Mouse (Mus musculus) thymus, postnatal 14 days (tissue): ENCODE measurements around the gene Dnase2a.
A peak's percentile ranks its signal among the peaks of the same experiment; 100 is the strongest.

Source experiments
- DNase-seq: peaks from one replicate; pipeline ENCODE4 v3.0.0; 2021

The Dnase2a gene

DNA sequence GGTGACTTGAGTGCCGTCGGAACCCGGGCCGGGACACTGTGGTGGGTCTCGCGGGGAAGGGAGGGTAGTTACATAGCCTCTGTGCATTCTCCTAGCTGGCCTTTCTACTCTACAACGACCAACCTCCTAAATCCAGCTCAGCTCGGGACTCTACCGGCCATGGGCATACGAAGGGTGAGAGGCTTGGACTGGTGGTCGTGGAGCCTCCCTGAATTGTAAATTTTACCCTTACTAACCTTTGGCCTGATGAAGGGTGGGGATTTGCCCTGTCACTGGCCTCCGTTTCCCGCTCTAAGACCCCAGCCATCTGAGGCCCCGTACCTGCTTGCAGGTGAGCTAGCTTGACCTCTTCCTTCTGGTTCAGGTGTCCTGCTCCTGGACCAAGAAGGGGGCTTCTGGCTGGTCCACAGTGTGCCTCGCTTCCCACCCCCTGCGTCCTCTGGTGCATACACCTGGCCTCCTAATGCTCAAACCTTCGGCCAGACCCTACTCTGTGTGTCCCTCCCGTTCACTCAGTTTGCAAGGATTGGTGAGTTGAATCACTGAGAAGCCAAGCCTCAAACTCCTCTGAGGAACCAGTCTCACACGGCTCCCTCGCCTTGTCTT lies 905 bp downstream of the Dnase2a start:
- no peak for DNase-seq

GRCm38 (mm10) chr8:84909949-84910348 lies 1.6 kb downstream of the Dnase2a start:
- no peak for DNase-seq

DNA sequence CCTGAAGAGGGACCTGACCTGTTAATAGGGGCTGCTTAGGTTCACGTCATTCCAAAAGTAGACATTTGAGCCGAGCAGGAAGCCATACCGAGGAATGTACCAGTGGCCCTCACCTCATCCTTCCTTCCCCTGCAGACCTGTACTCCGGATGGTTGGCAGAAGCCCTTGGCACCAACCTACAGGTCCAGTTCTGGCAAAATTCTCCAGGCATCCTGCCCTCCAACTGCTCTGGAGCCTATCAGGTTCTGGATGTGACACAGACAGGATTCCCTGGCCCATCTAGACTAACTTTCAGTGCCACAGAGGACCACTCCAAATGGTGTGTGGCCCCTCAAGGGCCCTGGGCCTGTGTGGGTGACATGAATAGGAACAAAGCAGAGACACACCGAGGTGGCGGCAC lies 2.2 kb downstream of the Dnase2a start:
- no peak for DNase-seq

DNA sequence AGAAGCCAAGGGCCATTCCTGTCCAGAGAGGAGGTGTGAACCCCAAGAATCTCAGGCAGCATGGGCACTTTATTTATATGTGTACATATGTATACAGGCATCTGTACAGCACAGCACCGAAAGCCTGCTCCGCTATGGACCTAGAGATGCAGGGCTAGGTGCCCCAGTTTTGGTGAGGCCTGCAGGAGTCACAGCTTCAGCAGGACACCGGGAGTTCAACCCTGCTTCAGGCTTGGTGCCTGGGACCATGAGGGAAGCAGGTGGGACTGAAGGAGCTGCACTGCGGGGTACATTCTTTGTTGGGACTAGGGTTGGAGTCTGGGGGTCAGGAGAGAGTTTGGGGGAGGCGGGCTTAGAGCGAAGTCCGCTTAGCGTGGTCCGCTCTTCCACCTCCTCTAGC lies 3.5 kb downstream of the Dnase2a start:
- no peak for DNase-seq

- DNase-seq: no peak
Measured at GRCm38 (mm10) chr8:84912391-84912790, 4.0 kb downstream of the Dnase2a start.

DNA sequence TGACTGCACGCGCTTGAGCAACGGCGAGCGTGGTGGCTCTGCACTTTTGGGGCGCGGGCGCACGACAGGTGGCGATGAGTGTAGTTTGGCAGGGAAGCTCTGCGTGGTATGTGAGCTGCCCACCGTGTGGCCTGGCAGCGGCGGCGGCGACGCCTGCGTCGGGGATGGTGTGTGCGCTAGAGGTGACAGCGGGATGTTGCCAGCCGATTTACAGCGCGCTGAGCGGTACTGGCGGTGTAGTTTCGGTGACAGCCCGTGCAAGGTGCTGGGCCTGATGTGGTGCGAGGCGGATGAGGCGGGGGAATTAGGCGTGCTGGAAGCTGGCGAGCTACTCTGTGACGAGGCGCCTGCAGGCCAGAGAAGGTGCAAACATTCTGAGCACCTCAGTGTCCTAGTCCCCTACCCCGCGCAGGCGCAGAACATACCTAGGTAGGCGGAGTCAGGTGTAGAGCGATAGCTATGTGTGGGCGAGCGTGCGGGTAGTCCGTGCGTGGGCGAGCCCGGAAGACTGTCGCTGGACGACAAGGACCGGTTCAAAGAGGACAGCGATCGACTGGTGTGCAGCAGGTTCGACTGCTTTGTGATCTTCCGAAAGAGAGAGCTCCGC lies 4.6 kb downstream of the Dnase2a start:
- peak; percentile 86 for DNase-seq

DNA sequence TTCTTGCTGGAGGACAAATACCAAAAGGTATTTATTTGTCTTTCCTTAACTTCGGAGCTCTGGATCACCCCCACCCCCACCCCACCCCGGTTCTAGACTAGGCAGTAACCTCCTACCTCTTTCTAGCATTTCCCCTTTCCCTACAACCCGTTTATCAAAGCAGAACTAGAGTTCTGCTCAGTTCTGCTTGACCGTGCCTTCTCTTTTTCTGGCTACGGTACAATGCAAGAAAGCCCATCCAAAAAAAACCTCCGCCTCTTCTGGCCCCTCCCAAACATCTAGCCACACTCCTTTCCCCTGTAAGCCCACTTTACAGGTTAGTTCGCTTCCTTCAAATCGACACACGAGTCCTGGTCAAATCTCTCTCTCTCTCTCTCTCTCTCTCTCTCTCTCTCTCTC lies 5.1 kb downstream of the Dnase2a start:
- DNase-seq: no peak

- DNase-seq: peak; percentile 56
Measured at GRCm38 (mm10) chr8:84913960-84914359, 5.6 kb downstream of the Dnase2a start.

GRCm38 (mm10) chr8:84915269-84915668 lies 6.9 kb downstream of the Dnase2a start:
- DNase-seq: no peak

DNA sequence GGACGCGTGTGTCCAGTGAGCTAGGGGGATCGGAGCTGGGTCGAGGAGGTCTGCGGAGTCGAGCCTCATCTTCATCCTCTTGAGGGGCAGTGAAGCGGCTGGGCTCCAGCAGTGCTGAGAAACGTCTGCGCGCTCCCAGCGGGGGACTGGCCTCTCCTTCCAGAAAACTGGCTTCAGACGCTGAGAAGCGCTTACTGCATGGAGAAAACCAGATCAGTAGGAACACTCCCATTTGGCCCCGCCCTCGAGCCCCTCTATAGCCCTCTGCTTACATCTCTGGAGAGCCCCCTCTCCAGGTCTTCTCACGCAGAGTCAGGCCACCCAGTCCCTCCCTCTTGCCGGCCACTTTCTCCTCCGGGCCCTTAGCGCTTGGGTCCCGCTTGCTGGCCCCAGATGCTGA lies 9.4 kb downstream of the Dnase2a start:
- no peak for DNase-seq

GRCm38 (mm10) chr8:84918646-84919045 lies 10.3 kb downstream of the Dnase2a start:
- no peak for DNase-seq

DNA sequence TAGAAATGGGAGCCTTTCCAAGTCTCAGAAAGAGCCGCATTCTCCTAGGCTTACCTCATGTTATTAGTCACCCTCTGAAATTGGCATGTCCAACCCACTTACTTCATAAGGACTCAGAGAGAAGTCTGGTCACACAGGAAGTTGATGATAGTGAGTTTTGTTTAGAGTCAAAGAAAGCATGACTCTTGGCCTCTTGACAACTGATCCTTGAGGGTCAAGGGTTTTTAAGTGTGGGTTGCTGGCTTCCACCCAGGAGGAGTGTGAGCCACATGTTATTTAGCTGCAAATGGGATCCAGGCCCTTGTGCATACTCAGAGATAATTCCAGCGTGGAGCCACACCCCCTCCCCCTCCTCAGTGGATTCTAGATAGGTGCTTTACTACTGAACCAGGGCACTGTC lies 13.2 kb downstream of the Dnase2a start:
- DNase-seq: no peak

GRCm38 (mm10) chr8:84925557-84925956 lies 17.2 kb downstream of the Dnase2a start:
- DNase-seq: no peak

DNA sequence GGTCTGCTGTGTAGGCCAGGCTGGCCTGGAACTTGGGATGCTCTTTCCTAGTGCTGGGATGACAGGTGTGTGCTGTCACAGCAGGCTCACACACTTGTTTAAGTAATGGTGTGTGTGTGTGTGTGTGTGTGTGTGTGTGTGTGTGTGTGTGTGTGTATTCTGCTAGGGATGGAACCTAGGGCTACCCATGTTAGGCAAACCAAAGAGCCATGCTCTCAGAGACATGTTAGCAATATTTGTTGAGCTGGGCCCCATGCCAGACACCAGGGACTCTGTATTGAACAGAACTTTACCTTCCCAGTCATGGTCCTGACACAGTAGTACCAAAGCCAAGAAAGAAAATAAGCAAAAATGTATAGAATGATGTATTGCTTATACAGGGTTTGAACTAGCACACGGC lies 19.2 kb downstream of the Dnase2a start:
- no peak for DNase-seq

DNA sequence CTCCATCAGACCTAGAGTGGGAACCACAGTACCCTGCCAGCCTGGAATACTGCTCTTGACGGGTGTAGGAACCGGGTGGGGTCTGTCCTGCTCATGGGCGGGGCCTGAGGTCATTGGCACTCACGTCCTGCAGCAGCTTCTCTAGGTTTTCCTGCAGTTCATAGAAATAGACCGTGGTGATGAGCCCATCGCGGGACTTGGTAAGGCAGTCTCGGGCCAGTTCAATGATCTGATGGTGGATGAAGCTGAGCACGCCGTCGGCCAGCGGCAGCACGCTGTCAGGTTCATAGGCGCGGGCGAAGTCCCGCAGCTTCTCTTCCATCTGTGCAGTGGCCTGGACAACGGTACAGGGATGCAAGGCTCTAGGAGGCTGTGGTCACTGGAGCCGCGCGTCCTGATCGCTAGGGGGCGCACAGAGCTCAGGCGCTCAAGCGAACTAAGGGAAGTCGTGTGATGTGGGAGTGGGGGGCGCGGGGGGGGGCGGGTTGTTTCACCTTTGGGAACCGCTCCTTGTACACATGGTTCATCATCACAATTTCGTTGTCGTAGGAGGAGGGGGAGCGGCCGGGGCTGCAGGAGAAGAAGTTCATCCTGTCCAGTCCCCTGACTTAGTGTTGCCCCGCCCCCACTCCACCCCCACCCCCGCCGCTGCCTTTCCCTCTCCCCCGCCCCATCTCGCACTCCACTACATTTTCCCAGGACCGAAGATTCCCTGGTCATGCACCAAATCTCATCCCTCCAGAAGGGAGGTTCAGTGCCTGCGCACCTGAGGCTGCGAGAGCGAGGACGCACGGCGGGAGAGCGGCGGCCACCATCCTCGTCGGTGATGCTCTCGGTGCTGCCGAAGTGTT lies 20.3 kb downstream of the Dnase2a start:
- peak; percentile 68 for DNase-seq

DNA sequence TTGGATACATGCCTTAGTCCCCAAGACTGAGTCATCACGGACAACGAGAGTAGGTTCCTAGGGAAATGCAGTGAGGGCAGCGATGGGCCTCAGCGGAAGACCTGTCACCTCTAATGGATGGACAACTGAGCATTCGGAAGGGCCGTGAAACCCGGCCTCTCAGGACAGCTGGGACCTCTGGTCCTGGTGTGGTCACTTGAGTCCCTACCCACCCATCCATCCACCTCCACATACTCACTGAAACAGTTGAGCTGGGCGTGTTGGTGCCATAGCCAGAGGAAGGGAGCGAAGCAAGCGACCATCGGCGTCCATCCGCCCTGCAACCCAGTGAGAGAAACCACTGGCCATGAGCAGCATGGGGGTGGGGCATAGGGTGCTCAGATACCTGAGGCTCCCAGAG lies 22.2 kb downstream of the Dnase2a start:
- DNase-seq: no peak

DNA sequence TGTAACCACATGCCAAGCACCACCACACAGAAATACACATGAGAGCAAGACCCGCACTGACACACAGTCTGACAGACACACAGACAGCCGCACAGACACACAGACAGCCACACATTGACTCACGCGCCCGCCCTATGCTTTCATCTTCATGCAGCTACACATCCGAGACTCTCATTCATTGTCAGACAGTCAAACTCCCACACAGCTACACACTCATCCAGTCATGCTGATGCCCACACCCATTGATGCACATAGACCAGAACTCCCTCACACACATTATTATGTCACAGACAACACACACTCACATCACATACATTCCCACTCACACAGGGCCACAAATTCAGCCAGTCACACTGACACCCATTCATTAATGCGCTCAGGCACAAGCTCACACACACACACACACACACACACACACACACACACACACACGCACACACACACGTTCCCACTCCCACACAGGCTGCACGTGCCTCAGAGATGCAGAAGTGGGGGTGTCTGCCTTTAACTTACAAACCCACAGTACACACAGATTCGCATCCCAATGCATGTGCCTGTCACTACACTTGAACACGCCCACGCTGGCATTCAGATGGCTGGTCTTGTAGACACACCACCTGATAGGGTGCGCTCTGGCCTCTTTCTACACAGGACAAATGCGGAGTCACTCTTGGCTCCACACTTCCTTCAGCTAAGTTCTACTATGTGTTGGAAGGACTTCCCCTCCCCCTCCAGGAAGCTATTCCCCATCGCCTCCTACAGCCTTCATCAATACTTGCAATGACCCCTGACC lies 25.6 kb downstream of the Dnase2a start:
- DNase-seq: no peak

DNA sequence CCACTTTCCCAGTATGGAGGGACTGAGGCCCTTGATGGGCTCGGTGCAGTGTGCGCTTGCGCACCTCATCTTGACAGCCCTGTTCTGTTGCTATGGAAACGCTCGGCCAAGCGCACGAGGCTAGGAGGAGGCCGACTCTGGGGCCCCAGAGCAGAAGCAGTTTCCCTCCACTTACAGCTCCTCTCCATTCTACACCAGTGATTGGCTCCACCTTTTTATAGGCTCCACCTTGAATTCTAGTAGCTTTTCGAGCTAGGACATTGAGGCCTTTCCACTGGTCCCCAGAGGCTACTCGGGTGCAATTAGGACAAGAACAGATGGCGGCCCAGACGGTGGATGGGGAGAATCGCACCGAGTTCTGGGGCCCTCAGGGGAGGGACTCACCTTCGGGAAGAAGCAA lies 26.5 kb downstream of the Dnase2a start:
- no peak for DNase-seq

GRCm38 (mm10) chr8:84935489-84935888 lies 27.1 kb downstream of the Dnase2a start:
- no peak for DNase-seq

DNA sequence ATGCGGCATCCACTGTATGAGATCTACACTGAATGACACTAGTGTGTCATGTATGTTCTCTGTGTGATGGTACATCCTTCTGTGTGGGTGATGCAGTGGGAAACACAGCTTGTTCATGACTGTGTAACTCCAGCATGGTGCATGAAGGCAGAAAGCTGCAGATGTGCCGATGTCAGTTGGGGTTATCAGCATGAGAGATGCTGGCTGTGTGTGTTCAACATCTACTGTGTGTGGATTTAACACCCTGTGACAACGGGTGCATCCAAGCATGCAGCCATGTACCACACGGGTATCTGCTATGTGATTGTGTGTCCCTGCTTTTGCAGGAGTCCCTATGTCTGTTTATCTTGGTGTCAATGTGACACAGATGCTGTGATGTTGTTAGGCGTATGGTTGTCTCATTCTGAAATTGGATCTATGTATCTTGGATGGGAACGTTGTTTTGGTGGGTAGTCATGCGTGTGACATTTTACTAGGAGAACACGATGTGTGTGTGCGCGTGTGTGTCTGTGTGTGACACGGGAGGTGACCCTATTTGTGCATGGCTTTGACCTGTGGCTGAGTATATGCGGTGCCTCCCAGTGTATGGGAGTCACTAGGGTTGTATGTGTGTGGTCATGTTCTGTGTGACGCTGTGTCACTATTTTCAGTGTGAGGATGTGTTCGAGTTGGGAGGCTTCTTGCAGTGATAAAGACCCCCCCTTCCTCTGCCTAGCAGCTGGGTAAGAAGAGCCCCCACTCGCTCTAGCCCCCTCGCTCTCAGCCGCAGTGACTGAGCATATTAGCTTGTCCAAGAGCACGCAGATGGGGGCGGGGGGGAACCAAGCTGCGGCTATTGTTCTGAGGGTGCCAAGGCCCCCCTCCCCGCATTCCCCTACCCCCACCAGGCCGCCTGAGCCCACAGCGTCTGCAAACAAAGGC lies 27.9 kb downstream of the Dnase2a start:
- DNase-seq: no peak

DNA sequence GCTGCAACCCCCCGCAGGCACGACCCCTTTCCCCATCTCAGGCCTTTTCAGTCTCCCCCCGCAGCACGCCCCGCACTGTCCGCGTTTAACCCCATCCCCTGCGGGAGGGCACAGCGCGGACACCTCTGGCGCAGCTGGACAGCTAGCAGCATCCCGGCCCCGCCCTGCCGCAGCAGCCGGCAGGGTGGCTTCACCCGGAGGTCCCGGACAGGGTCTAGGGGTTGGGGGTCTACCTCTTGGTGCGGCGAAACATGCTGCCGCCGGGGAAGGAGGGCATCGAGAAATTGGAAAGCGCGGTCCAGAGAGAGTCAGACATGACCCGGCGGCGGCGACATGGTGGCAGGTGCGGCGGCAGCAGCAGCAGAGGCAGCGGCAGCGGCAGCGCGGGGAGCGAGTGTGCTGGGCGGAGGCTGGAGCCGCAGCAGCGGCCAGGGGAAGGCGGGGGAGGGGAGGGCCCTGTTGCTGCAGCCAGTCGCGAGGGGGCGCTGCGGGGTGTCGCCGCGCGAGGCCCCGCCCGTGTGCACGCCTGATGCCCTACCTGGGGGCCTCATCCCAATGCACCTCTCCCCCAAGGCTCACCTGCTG lies 28.7 kb downstream of the Dnase2a start, which contains the start of gene Mast1:
TSS of gene Mast1 (minus strand) at position 398 of the 585 bp plus-strand sequence.
- peak; percentile 65 for DNase-seq
